Mouse (Mus musculus): ENCODE measurements around the gene Fbn1.
A peak's percentile ranks its signal among the peaks of the same experiment; 100 is the strongest.

DNA sequence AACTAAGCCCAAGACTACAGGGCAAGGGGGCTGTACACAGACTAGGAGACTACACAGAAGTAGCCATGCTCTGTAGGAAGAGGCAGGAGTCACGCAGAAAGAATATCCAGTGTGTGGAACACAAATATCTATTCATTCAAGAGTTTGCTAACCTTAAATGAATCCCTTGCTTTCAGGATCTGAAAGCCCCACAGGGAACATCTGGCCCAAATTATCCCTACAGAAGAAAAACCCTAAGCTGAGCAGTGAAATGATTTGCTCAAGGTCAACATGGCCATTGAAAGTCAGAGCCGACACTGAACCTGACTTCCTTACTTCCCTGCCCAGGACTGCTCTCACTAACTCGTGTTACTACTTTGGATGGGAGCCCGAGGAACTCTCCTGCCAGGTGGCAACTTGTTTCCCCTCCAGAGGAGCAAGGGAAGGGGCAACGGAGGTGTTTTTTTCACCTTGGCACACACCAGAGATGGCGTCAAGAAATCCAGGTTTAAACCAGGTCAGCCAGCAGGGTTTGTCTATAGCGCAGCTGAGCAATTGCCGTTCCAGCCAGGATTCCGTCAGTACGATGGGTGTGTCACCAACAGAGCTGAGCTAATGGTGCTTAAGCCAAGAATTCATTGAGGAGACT is 78.9 kb downstream of the Fbn1 start:
- TF ChIP-seq POLR2A (IDR thresholded peaks at IDR 0.05; ENCODE audit: insufficient read depth, low read depth, low read length) (no peak), CTCF (IDR thresholded peaks at IDR 0.05) (peak; percentile 17; the same call in 1 of the 2 replicates), EP300 (IDR thresholded peaks at IDR 0.05; ENCODE audit: insufficient read depth, low read depth, low read length) (peak; percentile 39; the same call in 1 of the 2 replicates)

All from heart, adult 2 months (tissue).